Mouse (Mus musculus) inflammation-experienced regulatory T-cells (primary cell): ENCODE results near the gene Fgd3. TPM values are rescaled to one million over a fixed set of nuclear protein-coding genes. Genes with fewer than 3 reads are reported as not detected.

Experiments
- polyA plus RNA-seq, 2 experiments: library from polyadenylated mRNA; unstranded; fragments of 100-300 nt; shearing (Covaris generic); gene quantifications; one replicate each; pipeline ENCODE4 v1.2.1; 2017

Fgd3 gene
- polyA plus RNA-seq: 10 to 100 TPM; 14.3 to 20.3 TPM

GRCm38 (mm10) chr13:49320040-49320439 lies at the start of gene Fgd3:
Gene Fgd3, minus strand, starts transcription at chr13:49320311.

GRCm38 (mm10) chr13:49341012-49341830 lies 21.1 kb upstream of the Fgd3 start, which contains the start of gene Bicd2:
Gene Bicd2, plus strand, starts transcription at chr13:49341585.

GRCm38 (mm10) chr13:49248467-49248862 lies 71.6 kb downstream of the Fgd3 start, which contains the start of gene Susd3:
Gene Susd3, minus strand, starts transcription at chr13:49248706.

GRCm38 (mm10) chr13:49215504-49216219 lies 104.4 kb downstream of the Fgd3 start, which contains the start of gene Card19:
Gene Card19, minus strand, starts transcription at chr13:49216037.

Other genes with a start within 250 kb of the Fgd3 start
- gene Wnk2, start 172.3 kb downstream of the Fgd3 start, polyA plus RNA-seq: under 1 TPM; 0.22 to 0.31 TPM
- 10 to 100 TPM; 20.4 to 43.2 TPM for gene Ninj1, start 132.8 kb downstream of the Fgd3 start, polyA plus RNA-seq
- gene Card19, start 104.3 kb downstream of the Fgd3 start, polyA plus RNA-seq: 100 to 1,000 TPM in 1 of 2 experiments, 10 to 100 TPM in 1; 68.0 to 106 TPM
- gene Susd3, start 71.6 kb downstream of the Fgd3 start, polyA plus RNA-seq: 10 to 100 TPM; 43.1 to 68.0 TPM
- 10 to 100 TPM; 20.8 to 36.2 TPM for gene Bicd2, start 21.3 kb upstream of the Fgd3 start, polyA plus RNA-seq
- 10 to 100 TPM in 1 of 2 experiments, 1 to 10 TPM in 1; 8.9 to 11.4 TPM for gene Ippk, start 100.9 kb upstream of the Fgd3 start, polyA plus RNA-seq
- 1 to 10 TPM; 3.2 to 6.7 TPM for gene Tes3-ps, start 173.0 kb upstream of the Fgd3 start, polyA plus RNA-seq
- gene Ecm2, start 184.5 kb upstream of the Fgd3 start, polyA plus RNA-seq: under 1 TPM in 1 of 2 experiments, not detected in 1; 0.13 TPM
- gene Aspn, start 224.1 kb upstream of the Fgd3 start, polyA plus RNA-seq: not detected